Mouse (Mus musculus): ENCODE results near the gene Plekhh2.

Gene Plekhh2

DNA sequence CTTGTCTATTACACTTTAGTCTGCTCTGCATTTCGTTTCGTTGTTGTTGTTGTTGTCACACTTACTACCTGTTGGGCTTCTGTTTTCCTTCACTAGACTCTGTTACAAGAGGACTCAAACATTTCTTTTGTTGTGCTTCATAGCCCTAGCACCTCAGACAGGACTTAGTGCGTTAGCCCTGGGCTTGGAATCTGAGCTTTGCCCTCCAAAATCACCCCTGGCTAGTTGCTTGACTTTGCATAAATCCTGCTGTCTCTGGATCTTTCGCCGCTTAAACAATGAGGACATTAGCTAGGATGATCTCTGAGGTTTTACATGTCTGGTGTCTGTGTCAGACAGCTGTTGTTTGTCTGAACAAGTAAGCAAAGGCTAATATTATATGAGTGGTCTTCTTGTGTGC is 62.2 kb downstream of the Plekhh2 start:
- DNase-seq, result no peak

- DNase-seq, result no peak
These were observed 63.4 kb downstream of the Plekhh2 start for GRCm38 (mm10) chr17:84575108-84575507.

- no peak for DNase-seq
These were observed 65.1 kb downstream of the Plekhh2 start for GRCm38 (mm10) chr17:84576621-84577293.

- no peak for DNase-seq
These were observed 67.6 kb downstream of the Plekhh2 start for GRCm38 (mm10) chr17:84579249-84579648.

DNA sequence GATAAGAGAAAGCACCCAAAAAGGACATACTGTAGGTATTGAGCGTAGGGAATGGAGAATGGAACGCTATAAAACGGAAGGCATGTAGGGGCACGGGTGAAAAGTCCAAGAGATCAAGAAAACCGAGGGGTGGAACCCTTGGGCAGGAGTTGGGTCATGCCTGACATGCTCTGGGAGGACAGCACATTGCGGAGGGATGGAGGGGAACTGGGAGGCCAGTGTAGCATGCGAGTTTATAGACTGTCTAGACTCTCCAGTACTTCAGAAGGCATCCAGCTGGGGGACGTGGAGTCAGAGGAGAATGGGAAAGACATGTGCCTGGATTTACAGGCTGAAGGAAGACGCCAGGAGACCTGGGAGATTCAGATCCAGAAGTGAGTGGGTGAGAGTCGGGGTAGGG is 68.1 kb downstream of the Plekhh2 start:
- peak in 1 of 2 experiments; percentile 33 for DNase-seq

- no peak for DNase-seq
These were observed 69.1 kb downstream of the Plekhh2 start for GRCm38 (mm10) chr17:84580821-84581220.

GRCm38 (mm10) chr17:84581740-84582414 is 70.2 kb downstream of the Plekhh2 start:
- no peak for DNase-seq

DNA sequence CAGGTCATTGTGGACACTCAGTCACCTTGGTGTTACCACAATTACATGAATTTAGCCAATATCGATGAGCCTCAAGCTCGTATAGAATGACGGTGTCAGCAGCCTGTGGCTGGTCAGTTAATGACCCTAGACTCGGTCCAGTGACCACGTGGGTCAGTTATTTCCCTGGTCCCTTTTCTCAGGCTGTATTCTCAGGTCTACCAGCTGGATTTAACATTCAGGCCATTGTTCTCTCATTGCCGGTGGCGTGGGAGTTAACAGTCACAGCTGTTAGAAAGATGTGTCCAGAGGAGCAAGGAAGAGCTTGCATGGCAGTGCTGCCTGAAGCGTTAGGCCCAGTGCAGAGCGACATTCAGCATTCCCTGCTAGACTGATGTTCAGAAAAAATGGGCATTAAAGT is 72.4 kb downstream of the Plekhh2 start:
- peak; percentile 37 to 57 for DNase-seq

- DNase-seq, result no peak
These were observed 73.4 kb downstream of the Plekhh2 start for GRCm38 (mm10) chr17:84585104-84585503.

DNA sequence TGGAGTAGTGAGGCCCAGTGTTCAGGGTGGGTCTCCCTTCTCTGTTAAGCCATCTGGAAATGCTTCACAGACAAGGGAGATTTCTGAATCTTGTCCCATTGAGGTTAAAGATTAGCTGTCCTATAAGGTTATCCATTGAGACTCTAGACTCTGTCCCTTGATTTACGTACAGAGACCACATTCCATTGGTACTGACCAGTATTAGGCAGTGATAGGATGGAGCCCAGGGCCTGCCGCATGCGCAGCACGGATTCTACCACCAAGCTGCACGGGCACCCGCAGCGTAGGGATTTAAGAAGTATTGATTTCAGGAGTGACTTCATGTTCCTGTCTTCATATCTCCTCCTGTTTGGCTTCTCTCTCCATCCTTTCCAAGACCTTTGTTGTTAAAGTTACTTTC is 78.4 kb downstream of the Plekhh2 start:
- no peak for DNase-seq

DNA sequence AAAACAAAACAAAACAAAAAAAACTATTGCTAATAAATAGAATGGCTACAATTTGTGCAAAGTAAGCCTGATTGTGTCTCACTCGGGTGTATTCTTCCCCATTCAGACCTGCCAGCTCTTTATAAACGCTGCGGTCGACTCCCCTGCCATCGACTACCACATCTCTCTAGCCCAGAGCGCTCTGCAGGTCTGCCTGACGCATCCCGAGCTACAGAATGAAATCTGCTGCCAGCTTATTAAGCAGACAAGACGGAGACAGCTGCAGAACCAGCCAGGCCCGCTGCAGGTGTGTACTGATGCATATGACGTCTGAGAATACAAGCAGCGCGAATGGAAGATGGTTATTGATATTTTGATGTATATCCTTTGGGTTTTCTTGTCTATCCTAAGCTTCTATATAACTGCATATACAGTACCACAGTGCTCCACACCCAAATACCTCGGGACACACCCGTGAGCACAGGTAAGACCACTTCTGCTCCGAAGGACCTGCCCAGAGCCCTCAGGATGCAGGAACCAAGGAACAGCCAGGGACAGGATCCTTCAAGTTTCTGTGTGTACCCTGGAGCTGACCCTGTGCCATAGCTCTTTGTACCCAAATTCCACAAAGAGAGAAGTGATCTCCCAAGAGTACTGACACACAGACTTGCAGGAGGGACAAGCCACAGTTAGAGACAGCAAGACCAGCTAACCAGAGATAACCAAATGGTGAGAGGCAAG is 79.9 kb downstream of the Plekhh2 start:
- DNase-seq, result no peak

DNA sequence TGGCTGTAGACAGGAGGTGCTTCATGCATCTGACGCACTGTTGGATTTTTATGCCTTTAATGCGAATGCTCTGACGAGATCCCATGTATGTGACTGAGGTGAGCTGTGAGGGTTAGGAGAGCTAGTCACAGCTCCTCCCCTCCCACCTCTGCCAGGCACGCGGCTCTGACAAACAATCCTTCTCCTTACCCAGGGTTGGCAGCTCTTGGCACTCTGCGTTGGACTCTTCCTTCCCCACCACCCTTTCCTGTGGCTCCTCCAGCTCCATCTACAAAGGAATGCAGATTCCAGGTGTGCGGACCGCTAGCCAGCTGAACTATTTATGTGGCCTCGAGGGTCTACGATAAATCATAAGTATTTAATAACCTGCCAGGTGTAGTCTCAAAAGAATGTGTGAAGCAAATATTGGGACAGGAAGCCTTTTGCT is 84.3 kb downstream of the Plekhh2 start:
- no peak for DNase-seq

DNA sequence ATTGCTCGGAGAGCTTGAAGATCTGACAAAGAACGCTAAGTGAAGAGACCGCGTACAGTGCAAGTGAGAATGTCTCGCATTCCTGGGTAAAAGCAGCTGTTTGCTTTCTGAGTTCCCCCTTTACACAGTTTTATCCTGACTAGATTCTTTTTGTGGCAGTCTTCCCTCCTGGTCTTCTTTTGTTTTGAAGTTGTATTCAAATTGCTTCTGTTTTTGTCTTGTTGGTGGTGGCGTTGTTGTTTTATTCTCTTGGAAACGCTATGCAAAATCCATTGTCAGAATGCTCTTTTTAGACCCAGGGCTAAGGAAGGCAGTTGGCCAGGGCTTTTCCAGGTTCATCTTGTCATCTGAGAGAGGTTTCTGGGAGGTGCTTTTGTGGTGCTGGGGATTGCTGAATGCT is 84.8 kb downstream of the Plekhh2 start:
- no peak for DNase-seq

- no peak for DNase-seq
These were observed 86.2 kb downstream of the Plekhh2 start for GRCm38 (mm10) chr17:84597859-84598258.

DNA sequence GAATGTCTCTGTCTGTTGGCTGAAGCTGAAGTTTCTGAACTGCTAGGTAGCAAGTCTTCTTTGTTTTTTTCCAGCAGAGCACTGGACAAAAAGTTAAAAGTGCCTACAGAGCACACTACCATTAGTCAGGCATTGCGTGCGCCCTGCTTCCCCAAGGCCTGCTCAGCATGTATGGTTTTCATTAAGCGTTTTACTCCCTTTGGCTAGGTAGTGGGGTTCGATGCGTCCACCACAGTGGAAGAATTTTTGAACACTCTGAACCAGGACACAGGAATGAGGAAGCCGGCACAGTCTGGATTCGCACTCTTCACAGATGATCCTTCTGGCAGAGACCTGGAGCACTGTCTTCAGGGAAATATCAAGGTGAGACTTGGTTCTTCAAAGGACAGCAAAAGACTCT is 87.2 kb downstream of the Plekhh2 start:
- no peak for DNase-seq

DNA sequence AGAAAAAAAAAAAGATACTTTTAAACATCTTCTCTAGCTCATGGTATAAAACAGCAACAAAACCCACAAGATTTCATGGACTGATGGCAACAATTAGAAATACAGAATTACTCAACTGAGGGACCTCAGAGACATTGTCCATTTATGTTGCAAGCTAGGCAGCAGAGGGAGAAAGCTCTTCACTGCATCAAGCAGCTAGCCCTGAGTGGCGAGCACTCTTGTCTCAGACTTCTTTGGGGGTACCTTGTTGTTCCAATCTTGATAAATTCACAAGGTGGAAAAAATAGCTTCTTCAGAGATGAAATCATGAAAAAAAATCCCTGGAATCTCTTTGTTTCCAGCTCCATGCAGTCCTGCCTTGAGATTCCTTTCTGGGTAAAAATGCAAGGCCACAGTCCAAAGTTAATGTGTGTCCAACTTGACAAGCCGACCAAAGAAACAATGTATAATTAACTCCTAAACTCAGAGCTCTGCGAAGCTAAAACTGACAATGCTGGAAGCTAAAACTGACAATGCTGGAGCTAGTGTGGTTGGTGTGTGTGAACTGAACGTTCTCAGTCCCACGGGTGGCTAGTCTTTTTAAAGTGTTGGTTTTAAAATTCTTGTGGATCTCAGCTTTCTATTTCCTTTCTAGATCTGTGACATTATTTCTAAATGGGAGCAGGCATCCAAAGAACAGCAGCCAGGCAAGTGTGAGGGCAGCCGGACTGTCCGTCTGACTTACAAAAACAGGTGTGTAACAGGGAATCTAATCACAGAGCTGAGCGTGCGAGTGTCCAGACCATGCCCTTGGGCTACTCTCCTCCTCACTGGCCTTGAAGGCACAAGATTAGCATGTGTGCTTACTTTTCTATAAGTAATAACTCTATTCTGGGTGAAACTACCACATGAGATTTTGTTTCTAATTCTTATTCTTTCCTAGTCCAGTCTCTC is 88.6 kb downstream of the Plekhh2 start:
- peak in 1 of 2 experiments; percentile 45 for DNase-seq

GRCm38 (mm10) chr17:84601805-84602204 is 90.1 kb downstream of the Plekhh2 start:
- DNase-seq, result no peak

- DNase-seq, result peak in 1 of 2 experiments; percentile 39
These were observed 91.5 kb downstream of the Plekhh2 start for GRCm38 (mm10) chr17:84603202-84603627.

DNA sequence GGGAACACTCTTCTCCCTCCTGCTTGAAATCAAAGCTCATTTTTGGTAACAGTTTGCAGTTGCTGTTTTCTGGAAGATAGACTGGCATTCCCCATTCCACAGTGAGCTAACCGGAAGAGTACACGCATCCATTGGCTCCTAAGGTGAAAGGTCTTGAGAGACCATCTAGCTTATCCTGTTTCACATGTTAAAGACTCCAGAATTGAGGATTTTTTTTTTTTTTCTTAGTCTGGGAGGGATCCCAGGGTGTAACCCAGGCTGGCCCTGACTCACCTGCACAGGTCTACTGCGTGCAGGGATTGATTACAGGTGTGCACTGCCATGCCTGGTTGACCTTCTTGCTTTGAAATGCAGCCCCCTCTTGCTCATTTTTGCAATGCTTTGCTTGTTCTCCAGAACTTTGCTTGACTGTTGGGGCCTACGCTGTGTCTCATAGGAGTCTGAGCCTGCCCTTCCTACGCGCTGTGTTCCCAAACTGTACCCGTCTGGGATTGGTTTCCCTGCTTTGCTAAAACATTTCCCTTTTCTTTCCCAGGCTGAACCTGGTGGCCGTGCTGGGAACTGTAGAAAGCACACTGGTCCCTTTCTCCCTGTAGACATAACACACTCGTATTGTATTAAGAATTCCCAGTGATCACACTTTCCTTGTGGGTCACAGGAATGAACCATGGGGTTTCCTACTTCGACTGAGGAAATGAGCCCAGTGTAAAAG is 92.2 kb downstream of the Plekhh2 start:
- DNase-seq, result no peak

DNA sequence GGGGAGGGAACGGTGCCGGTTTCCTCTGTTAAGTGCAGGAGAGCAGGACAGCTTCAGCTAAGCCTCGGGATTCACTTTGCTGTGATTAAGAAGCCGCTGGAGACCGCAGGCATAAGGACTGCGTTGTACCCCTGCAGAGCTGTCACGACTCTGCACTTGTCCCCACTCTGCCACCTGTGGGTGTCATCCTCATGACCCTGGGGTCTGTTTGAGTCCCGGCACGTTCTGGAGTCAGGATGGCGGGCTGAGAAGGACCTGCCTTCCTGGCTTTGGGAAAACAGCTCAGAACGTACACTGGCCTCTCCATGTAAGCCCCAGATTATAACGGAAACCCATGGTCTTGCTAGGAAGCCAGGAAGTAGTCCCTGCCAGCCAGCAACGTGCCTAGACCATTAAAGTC is 95.3 kb downstream of the Plekhh2 start:
- DNase-seq, result no peak

DNA sequence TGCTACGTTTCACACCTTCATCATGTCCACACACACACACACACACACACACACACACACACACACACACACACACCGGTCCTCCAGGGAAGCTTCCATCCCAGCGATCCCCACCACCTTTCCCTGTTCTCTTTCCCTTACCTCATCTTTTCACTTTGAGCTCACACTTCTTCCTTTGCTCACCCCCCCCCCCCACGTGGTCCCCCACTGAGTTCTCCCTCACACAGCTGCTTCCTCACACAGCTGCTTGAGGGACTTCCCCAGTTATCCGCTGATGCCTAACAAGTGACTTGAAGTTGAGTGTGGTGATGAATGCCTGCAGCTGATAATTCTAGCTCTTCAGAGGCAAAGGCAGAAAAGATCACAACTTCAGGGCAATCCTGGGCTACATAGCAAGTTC is 95.9 kb downstream of the Plekhh2 start:
- DNase-seq, result no peak

DNA sequence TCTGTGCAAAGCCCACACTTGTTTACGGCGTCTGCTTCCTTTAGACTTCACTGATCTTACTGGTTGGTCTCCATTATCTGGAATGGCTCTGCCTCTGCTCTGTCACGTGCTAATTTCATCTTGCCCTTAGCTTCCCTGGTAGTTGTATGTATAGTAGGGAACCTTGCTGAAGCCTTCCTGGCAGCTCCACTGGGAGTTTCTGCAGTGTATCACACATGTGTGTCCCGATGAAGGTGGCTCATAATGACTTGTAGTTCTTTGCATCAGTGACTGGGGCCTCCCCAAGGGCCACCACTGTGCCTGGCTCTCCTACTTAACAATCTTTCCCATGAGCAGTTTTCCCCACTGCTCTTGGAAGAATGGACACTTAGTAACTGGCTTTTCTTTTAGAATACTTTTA is 96.9 kb downstream of the Plekhh2 start:
- DNase-seq, result no peak

Data from kidney, postnatal 4 days (tissue).